Mouse (Mus musculus): ENCODE results near the gene Kmt2d.

GRCm38 (mm10) chr15:98854214-98854613 is 16.8 kb downstream of the Kmt2d start:
- TF ChIP-seq GATA1 (IDR thresholded peaks at IDR 0.05; ENCODE audit: borderline replicate concordance, low read length) (no peak), FLI1 (IDR thresholded peaks at IDR 0.05; ENCODE audit: low read length) (no peak)

All from megakaryocyte, embryonic 14.5 days (primary cell).